Mouse (Mus musculus): Measurements from ENCODE around the gene Limd1. TPM values are rescaled to one million over a fixed set of nuclear protein-coding genes. Genes with fewer than 3 reads are reported as not detected.

Gene Limd1
- total and polyA plus RNA-seq, 3 experiments: 32.6 to 37.5 TPM; not detected in 1

- Histone ChIP-seq H3K27ac (ENCODE audit: control insufficient read depth, low read depth, low read length) (no peak overlapping the region), H3K4me1 (ENCODE audit: control insufficient read depth in 1 of 2, insufficient read depth in 2 of 2, low read length in 2 of 2) (peaks cover 11 to 12% of the 10 kb centered on the region in 2 experiments), H3K9ac (ENCODE audit: control insufficient read depth, low read depth, low read length, poor library complexity, severe bottlenecking) (no peak overlapping the region), H3K4me3 (ENCODE audit: control insufficient read depth in 1 of 2, insufficient read depth in 1 of 2, low read depth in 2 of 2, low read length in 2 of 2) (no peak overlapping the region), H3K36me3 (ENCODE audit: control insufficient read depth in 1 of 2, insufficient read depth in 2 of 2, low read length in 2 of 2) (peaks cover 0 to 16% of the 10 kb centered on the region in 2 experiments; a peak in 2 of 4 replicates), H3K27me3 (ENCODE audit: control insufficient read depth in 1 of 2, insufficient read depth in 2 of 2, low read length in 2 of 2) (no peaks in the 10 kb centered on the region), H3K9me3 (replicated peaks; ENCODE audit: insufficient read depth, low read length) (no peaks in the 10 kb centered on the region), H3K79me2 (ENCODE audit: control insufficient read depth, insufficient read depth, low read length, poor library complexity) (no peaks in the 10 kb centered on the region)
- DNase-seq (ENCODE audit: low read depth, low spot score): no peak
- TF ChIP-seq USF1 (IDR thresholded peaks at IDR 0.05; ENCODE audit: low read depth, low read length): peak; percentile 41; the same call in 1 of the 2 replicates
- no peak for TF ChIP-seq TAL1 (IDR thresholded peaks at IDR 0.05; ENCODE audit: low read length)
These were observed 5.1 kb upstream of the Limd1 start for GRCm38 (mm10) chr9:123473377-123473776.

- H3K36me3 ChIP-seq (ENCODE audit: control insufficient read depth in 1 of 2, insufficient read depth in 2 of 2, low read length in 2 of 2): peaks cover 0 to 11% of the 10 kb centered on the region in 2 experiments; a peak in 2 of 4 replicates
- no peak overlapping the region for H3K4me3 ChIP-seq (ENCODE audit: control insufficient read depth in 1 of 2, insufficient read depth in 1 of 2, low read depth in 2 of 2, low read length in 2 of 2)
- H3K4me1 ChIP-seq (ENCODE audit: control insufficient read depth in 1 of 2, insufficient read depth in 2 of 2, low read length in 2 of 2): peaks cover 5 to 12% of the 10 kb centered on the region in 2 experiments; a peak in 3 of 4 replicates
- no peaks in the 10 kb centered on the region for H3K9me3 ChIP-seq (replicated peaks; ENCODE audit: insufficient read depth, low read length)
- H3K79me2 ChIP-seq (ENCODE audit: control insufficient read depth, insufficient read depth, low read length, poor library complexity): peaks cover 20% of the 10 kb centered on the region
- H3K27me3 ChIP-seq (ENCODE audit: control insufficient read depth in 1 of 2, insufficient read depth in 2 of 2, low read length in 2 of 2): no peaks in the 10 kb centered on the region
- H3K27ac ChIP-seq (ENCODE audit: control insufficient read depth, low read depth, low read length): no peak overlapping the region
- H3K9ac ChIP-seq (ENCODE audit: control insufficient read depth, low read depth, low read length, poor library complexity, severe bottlenecking): no peak overlapping the region
- TF ChIP-seq TAL1 (IDR thresholded peaks at IDR 0.05; ENCODE audit: low read length) (no peak), POLR2AphosphoS2 (IDR thresholded peaks at IDR 0.05; ENCODE audit: low read length) (no peak), CTCF (IDR thresholded peaks at IDR 0.05 in 2 of 3, conservative IDR thresholded peaks at IDR 0.05 in 1 of 3; ENCODE audit: control insufficient read depth in 1 of 3, insufficient read depth in 1 of 3, low read depth in 2 of 3, low read length in 3 of 3, poor library complexity in 1 of 3, severe bottlenecking in 1 of 3) (no peak), JUND (IDR thresholded peaks at IDR 0.05; ENCODE audit: low read depth, low read length) (no peak), GABPA (IDR thresholded peaks at IDR 0.05; ENCODE audit: low read depth, low read length) (no peak), ZKSCAN1 (IDR thresholded peaks at IDR 0.05; ENCODE audit: low read depth, low read length) (no peak), USF1 (IDR thresholded peaks at IDR 0.05; ENCODE audit: low read depth, low read length) (no peak), E2F4 (IDR thresholded peaks at IDR 0.05; ENCODE audit: borderline replicate concordance, low read depth, low read length) (no peak), ETS1 (IDR thresholded peaks at IDR 0.05; ENCODE audit: low read depth, low read length) (no peak), MEF2A (IDR thresholded peaks at IDR 0.05; ENCODE audit: extremely low read depth, insufficient replicate concordance, low read depth, low read length, poor library complexity, severe bottlenecking) (no peak)
- DNase-seq (ENCODE audit: low read depth, low spot score): no peak
These were observed 2.9 kb upstream of the Limd1 start for GRCm38 (mm10) chr9:123475569-123475968.

- Histone ChIP-seq H3K27ac (ENCODE audit: control insufficient read depth, low read depth, low read length) (no peak overlapping the region), H3K27me3 (ENCODE audit: control insufficient read depth in 1 of 2, insufficient read depth in 2 of 2, low read length in 2 of 2) (no peaks in the 10 kb centered on the region), H3K9me3 (replicated peaks; ENCODE audit: insufficient read depth, low read length) (no peaks in the 10 kb centered on the region), H3K36me3 (ENCODE audit: control insufficient read depth in 1 of 2, insufficient read depth in 2 of 2, low read length in 2 of 2) (peaks cover 0 to 34% of the 10 kb centered on the region in 2 experiments; a peak in 2 of 4 replicates), H3K9ac (ENCODE audit: control insufficient read depth, low read depth, low read length, poor library complexity, severe bottlenecking) (peak overlapping the region; percentile 59), H3K4me3 (ENCODE audit: control insufficient read depth in 1 of 2, insufficient read depth in 1 of 2, low read depth in 2 of 2, low read length in 2 of 2) (peak overlapping the region; percentile 67 to 69), H3K79me2 (ENCODE audit: control insufficient read depth, insufficient read depth, low read length, poor library complexity) (peaks cover 43% of the 10 kb centered on the region), H3K4me1 (ENCODE audit: control insufficient read depth in 1 of 2, insufficient read depth in 2 of 2, low read length in 2 of 2) (peaks cover 11 to 34% of the 10 kb centered on the region in 2 experiments)
- peak; percentile 73 for DNase-seq (ENCODE audit: low read depth, low spot score)
- TF ChIP-seq CTCF (IDR thresholded peaks at IDR 0.05 in 2 of 3, conservative IDR thresholded peaks at IDR 0.05 in 1 of 3; ENCODE audit: control insufficient read depth in 1 of 3, insufficient read depth in 1 of 3, low read depth in 2 of 3, low read length in 3 of 3, poor library complexity in 1 of 3, severe bottlenecking in 1 of 3) (peak; percentile 38 to 89 (median 53); a peak in 5 of 6 replicates), TCF12 (IDR thresholded peaks at IDR 0.05; ENCODE audit: low read depth, low read length) (no peak)
These were observed 398 bp upstream of the Limd1 start for GRCm38 (mm10) chr9:123478031-123478585.
